Mouse (Mus musculus): Measurements from ENCODE around the gene 1700016K19Rik. TPM values are rescaled to one million over a fixed set of nuclear protein-coding genes. Genes with fewer than 3 reads are reported as not detected.

Gene 1700016K19Rik
- total and polyA plus RNA-seq, 3 experiments = 0.16 TPM; not detected in 2

DNA sequence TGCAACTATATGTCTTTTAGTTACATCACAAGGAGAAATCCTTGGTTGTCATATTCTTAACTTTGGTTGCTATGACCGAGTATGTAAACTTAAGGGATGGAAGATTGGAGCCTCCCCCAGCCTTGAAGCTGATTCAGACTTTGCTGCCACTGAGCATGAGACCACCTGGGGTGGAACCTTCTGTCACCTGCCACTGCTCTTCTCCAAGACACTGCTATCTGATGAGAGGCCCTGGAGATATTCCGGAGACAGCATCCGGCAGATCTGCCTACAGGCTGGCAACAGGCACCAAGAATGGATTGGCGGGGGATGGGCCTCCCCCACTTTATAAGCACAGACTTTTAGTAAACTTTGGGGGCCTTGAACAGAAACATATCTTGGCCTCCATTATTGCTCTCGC, 52.8 kb downstream of the 1700016K19Rik start:
- no peaks in the 10 kb centered on the region for H3K27me3 ChIP-seq (ENCODE audit: insufficient read depth, low read length)
- TF ChIP-seq CTCF (IDR thresholded peaks at IDR 0.05; ENCODE audit: low read depth, low read length) = no peak
- TF ChIP-seq POLR2AphosphoS5 (IDR thresholded peaks at IDR 0.05; ENCODE audit: insufficient replicate concordance, low read depth, low read length) = no peak
- TF ChIP-seq TAL1 (conservative IDR thresholded peaks at IDR 0.05; ENCODE audit: low read depth, low read length) = no peak
- no peak for TF ChIP-seq GATA1 (IDR thresholded peaks at IDR 0.05; ENCODE audit: borderline replicate concordance, low read length)
- no peak for TF ChIP-seq GATA2 (IDR thresholded peaks at IDR 0.05; ENCODE audit: borderline replicate concordance, low read depth, low read length)
- DNase-seq (ENCODE audit: low spot score) (no peak), ATAC-seq (ENCODE audit: extremely low read depth, insufficient number of reproducible peaks, low FRiP score, poor library complexity, severe bottlenecking) (no peak)
- no peaks in the 10 kb centered on the region for H3K4me1 ChIP-seq (ENCODE audit: insufficient read depth, low read depth, low read length)
- no peaks in the 10 kb centered on the region for H3K9me3 ChIP-seq (replicated peaks)
- H3K36me3 ChIP-seq (replicated peaks) = peaks cover 13% of the 10 kb centered on the region
- H3K4me3 ChIP-seq (ENCODE audit: low read depth, low read length) = no peak overlapping the region

Other genes with a start within 250 kb of the 1700016K19Rik start
- not detected in 2 replicates for gene Doc2b, start 203.9 kb upstream of the 1700016K19Rik start, total RNA-seq (2014; fragmentation: Nextera tagmentation)
- gene Doc2b, start 203.9 kb upstream of the 1700016K19Rik start, total RNA-seq (2017) = 0.06 TPM in 1 of 2 replicates, not detected in the other
- gene Doc2b, start 203.9 kb upstream of the 1700016K19Rik start, polyA plus RNA-seq (2012) = not detected in 2 replicates
- gene Rph3al, start 61.5 kb upstream of the 1700016K19Rik start, total RNA-seq (2014; fragmentation: Nextera tagmentation) = not detected in 2 replicates
- gene Rph3al, start 61.5 kb upstream of the 1700016K19Rik start, total RNA-seq (2017) = not detected in 2 replicates
- gene Rph3al, start 61.5 kb upstream of the 1700016K19Rik start, polyA plus RNA-seq (2012) = 0.08 TPM in 1 of 2 replicates, not detected in the other
- gene Rflnb, start 27.9 kb downstream of the 1700016K19Rik start, total RNA-seq (2014; fragmentation: Nextera tagmentation) = not detected in 2 replicates
- 0.05 and 0.06 TPM in 2 replicates for gene Rflnb, start 27.9 kb downstream of the 1700016K19Rik start, total RNA-seq (2017)
- 0.08 and 0.10 TPM in 2 replicates for gene Rflnb, start 27.9 kb downstream of the 1700016K19Rik start, polyA plus RNA-seq (2012)
- gene Vps53, start 179.7 kb downstream of the 1700016K19Rik start, total RNA-seq (2014; fragmentation: Nextera tagmentation) = 27.3 and 35.5 TPM in 2 replicates
- gene Vps53, start 179.7 kb downstream of the 1700016K19Rik start, total RNA-seq (2017) = 31.1 and 39.3 TPM in 2 replicates
- 26.1 and 26.4 TPM in 2 replicates for gene Vps53, start 179.7 kb downstream of the 1700016K19Rik start, polyA plus RNA-seq (2012)
- 23.5 and 39.0 TPM in 2 replicates for gene Fam57a, start 179.8 kb downstream of the 1700016K19Rik start, total RNA-seq (2014; fragmentation: Nextera tagmentation)
- 11.8 and 12.0 TPM in 2 replicates for gene Fam57a, start 179.8 kb downstream of the 1700016K19Rik start, total RNA-seq (2017)
- gene Fam57a, start 179.8 kb downstream of the 1700016K19Rik start, polyA plus RNA-seq (2012) = 3.2 and 3.3 TPM in 2 replicates
- gene Dbil5, start 217.7 kb downstream of the 1700016K19Rik start, total RNA-seq (2014; fragmentation: Nextera tagmentation) = not detected in 2 replicates
- 2.0 and 3.4 TPM in 2 replicates for gene Dbil5, start 217.7 kb downstream of the 1700016K19Rik start, total RNA-seq (2017)
- gene Dbil5, start 217.7 kb downstream of the 1700016K19Rik start, polyA plus RNA-seq (2012) = 0.16 and 0.25 TPM in 2 replicates
- gene Gemin4, start 217.8 kb downstream of the 1700016K19Rik start, total RNA-seq (2014; fragmentation: Nextera tagmentation) = 21.9 and 26.4 TPM in 2 replicates
- 19.1 and 20.7 TPM in 2 replicates for gene Gemin4, start 217.8 kb downstream of the 1700016K19Rik start, total RNA-seq (2017)
- 4.2 and 4.7 TPM in 2 replicates for gene Gemin4, start 217.8 kb downstream of the 1700016K19Rik start, polyA plus RNA-seq (2012)
- 10.7 and 10.8 TPM in 2 replicates for gene Mrm3, start 243.8 kb downstream of the 1700016K19Rik start, total RNA-seq (2014; fragmentation: Nextera tagmentation)
- gene Mrm3, start 243.8 kb downstream of the 1700016K19Rik start, total RNA-seq (2017) = 17.5 and 22.7 TPM in 2 replicates
- 13.3 and 13.5 TPM in 2 replicates for gene Mrm3, start 243.8 kb downstream of the 1700016K19Rik start, polyA plus RNA-seq (2012)
- gene Glod4, start 243.8 kb downstream of the 1700016K19Rik start, total RNA-seq (2014; fragmentation: Nextera tagmentation) = 61.4 and 62.4 TPM in 2 replicates
- 155 and 168 TPM in 2 replicates for gene Glod4, start 243.8 kb downstream of the 1700016K19Rik start, total RNA-seq (2017)
- 5.6 and 5.8 TPM in 2 replicates for gene Glod4, start 243.8 kb downstream of the 1700016K19Rik start, polyA plus RNA-seq (2012)